ENCODE assay signal across 10 mouse cellular contexts in the genomic region with DNA sequence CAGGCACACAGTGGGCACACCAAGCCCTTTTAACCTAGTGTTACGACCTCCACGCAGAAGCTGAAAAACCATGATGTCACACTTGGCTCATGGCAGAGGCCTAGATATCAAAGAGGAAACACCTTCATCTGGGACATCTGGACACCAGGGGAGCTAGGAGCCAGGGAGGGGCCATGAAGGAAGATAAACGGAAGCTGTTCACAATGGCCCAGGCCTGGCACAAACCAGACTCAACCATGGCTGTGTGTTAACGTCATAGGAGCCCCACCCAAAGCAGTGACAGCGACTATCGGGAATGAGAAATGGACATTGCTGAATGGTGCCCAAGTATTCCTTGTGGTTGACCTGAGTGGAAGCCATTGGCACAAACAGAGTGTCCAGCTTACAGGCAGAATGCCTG. TPM values are rescaled to one million over a fixed set of nuclear protein-coding genes. Genes with fewer than 3 reads are reported as not detected.
A peak's percentile ranks its signal among the peaks of the same experiment; 100 is the strongest.
DNase-seq lines count a peak whose midpoint lies in the region; ATAC-seq and TF ChIP-seq lines count a peak whose summit lies in the region.
"Had no signal": no experiment of that assay in that cellular context is flagged by ENCODE, and none has a peak within 500 bp of the region (broad histone marks: within the 10 kb centered on the region; RNA-seq: fewer than 3 reads in every experiment).

No protein-coding gene starts in this region.

- no peak overlapping the region for H3K4me3 ChIP-seq in kidney, embryonic 14.5 days (ENCODE audit: low read length)
- no peak overlapping the region for H3K4me3 ChIP-seq in heart, embryonic 15.5 days
- no peak overlapping the region for H3K4me3 ChIP-seq in lung, adult 2 months (replicated peaks; ENCODE audit: extremely low read depth, low read depth, low read length)
- H3K4me3 ChIP-seq in hindbrain, embryonic 11.5 days (ENCODE audit: low read depth, low read length), result no peak overlapping the region
- H3K4me3 ChIP-seq in forebrain, embryonic 12.5 days (replicated peaks), result no peak overlapping the region
- H3K4me3 ChIP-seq: megakaryocyte, embryonic 14.5 days had no signal

- DNase-seq in kidney, adult 18-20 months, result peak; percentile 19
- DNase-seq in lung, adult 2 months, result peak; percentile 33
- no peak for DNase-seq in hindbrain, embryonic 11.5 days (ENCODE audit: low spot score)
- DNase-seq in thymus, postnatal 25 days, result no peak
- DNase-seq: cerebellum, adult 9-10 months had no signal

- H3K9me3 ChIP-seq in kidney, embryonic 14.5 days (ENCODE audit: control insufficient read depth, low read length), result no peaks in the 10 kb centered on the region
- H3K9me3 ChIP-seq in heart, embryonic 15.5 days (replicated peaks), result no peaks in the 10 kb centered on the region
- no peaks in the 10 kb centered on the region for H3K9me3 ChIP-seq in hindbrain, embryonic 11.5 days (ENCODE audit: control insufficient read depth, low read length)
- no peaks in the 10 kb centered on the region; the same call in 1 of the 2 replicates for H3K9me3 ChIP-seq in forebrain, embryonic 12.5 days

- no peaks in the 10 kb centered on the region for H3K27me3 ChIP-seq in kidney, embryonic 14.5 days (ENCODE audit: control insufficient read depth, insufficient read depth, low read length)
- H3K27me3 ChIP-seq in heart, embryonic 15.5 days, result no peaks in the 10 kb centered on the region
- H3K27me3 ChIP-seq in hindbrain, embryonic 11.5 days (ENCODE audit: control insufficient read depth, insufficient read depth, low read length), result no peaks in the 10 kb centered on the region
- no peaks in the 10 kb centered on the region for H3K27me3 ChIP-seq in forebrain, embryonic 12.5 days

- WGBS in kidney, embryonic 14.5 days, result 87% methylated on average over 6 of the region's 6 CpGs
- WGBS in heart, embryonic 15.5 days, result 76% methylated on average over 6 of the region's 6 CpGs
- WGBS in lung, adult 2 months, result 52% methylated on average over 6 of the region's 6 CpGs
- 95% methylated on average over 6 of the region's 6 CpGs for WGBS in hindbrain, embryonic 11.5 days
- WGBS in forebrain, embryonic 12.5 days, result 93% methylated on average over 6 of the region's 6 CpGs

- no peak for ATAC-seq in kidney, embryonic 14.5 days (ENCODE audit: low FRiP score, low TSS enrichment)
- peak; percentile 18; the same call in 1 of the 2 replicates for ATAC-seq in heart, embryonic 15.5 days (replicated peaks; ENCODE audit: insufficient number of reproducible peaks, insufficient read depth, low FRiP score, low read depth)
- no peak for ATAC-seq in hindbrain, embryonic 11.5 days (ENCODE audit: low FRiP score)
- no peak for ATAC-seq in forebrain, embryonic 12.5 days (ENCODE audit: low FRiP score)
- ATAC-seq: hindbrain, embryonic 16.5 days had no signal

- peaks cover 40% of the 10 kb centered on the region for H3K36me3 ChIP-seq in kidney, embryonic 14.5 days (ENCODE audit: control insufficient read depth, insufficient read depth, low read length)
- H3K36me3 ChIP-seq in heart, embryonic 15.5 days, result no peaks in the 10 kb centered on the region
- H3K36me3 ChIP-seq in hindbrain, embryonic 11.5 days (ENCODE audit: control insufficient read depth, insufficient read depth, low read length), result peaks cover 14% of the 10 kb centered on the region; the same call in 1 of the 2 replicates
- H3K36me3 ChIP-seq in forebrain, embryonic 12.5 days (replicated peaks), result peaks cover 96% of the 10 kb centered on the region

- no peak for TF ChIP-seq CTCF in lung, adult 2 months (IDR thresholded peaks at IDR 0.05; ENCODE audit: insufficient read depth, low read length)

- no peak overlapping the region for H3K4me2 ChIP-seq in kidney, embryonic 14.5 days (replicated peaks; ENCODE audit: low read depth, low read length)
- no peak overlapping the region for H3K4me2 ChIP-seq in heart, embryonic 15.5 days
- no peak overlapping the region for H3K4me2 ChIP-seq in hindbrain, embryonic 11.5 days (replicated peaks; ENCODE audit: low read depth, low read length)
- no peak overlapping the region for H3K4me2 ChIP-seq in forebrain, embryonic 12.5 days

- no peaks in the 10 kb centered on the region for H3K4me1 ChIP-seq in kidney, embryonic 14.5 days (ENCODE audit: control insufficient read depth, insufficient read depth, low read length)
- no peaks in the 10 kb centered on the region for H3K4me1 ChIP-seq in heart, embryonic 15.5 days (replicated peaks)
- 0 out of 2 replicates have a peak, but pooled peaks cover 4% of the 10 kb centered on the region for H3K4me1 ChIP-seq in lung, adult 2 months (ENCODE audit: control insufficient read depth, insufficient read depth, low read length)
- no peaks in the 10 kb centered on the region for H3K4me1 ChIP-seq in hindbrain, embryonic 11.5 days (replicated peaks; ENCODE audit: control insufficient read depth, insufficient read depth, low read length)
- peaks cover 10% of the 10 kb centered on the region for H3K4me1 ChIP-seq in forebrain, embryonic 12.5 days

- no peak overlapping the region for H3K9ac ChIP-seq in kidney, embryonic 14.5 days (ENCODE audit: low read depth, low read length)
- no peak overlapping the region for H3K9ac ChIP-seq in heart, embryonic 15.5 days
- H3K9ac ChIP-seq in hindbrain, embryonic 11.5 days (ENCODE audit: low read depth, low read length), result no peak overlapping the region
- H3K9ac ChIP-seq in forebrain, embryonic 12.5 days, result no peak overlapping the region

- no peak for TF ChIP-seq POLR2A in lung, adult 2 months (IDR thresholded peaks at IDR 0.05; ENCODE audit: borderline replicate concordance, extremely low read depth, low read depth, low read length)

- no peak overlapping the region for H3K27ac ChIP-seq in kidney, embryonic 14.5 days (ENCODE audit: low read depth, low read length)
- H3K27ac ChIP-seq in heart, embryonic 15.5 days, result no peak overlapping the region
- no peak overlapping the region for H3K27ac ChIP-seq in hindbrain, embryonic 11.5 days (ENCODE audit: low read depth, low read length)
- H3K27ac ChIP-seq in forebrain, embryonic 12.5 days, result no peak overlapping the region

RNA-seq across cellular contexts. Expression of a gene that starts 13.2 kb away (rescaled TPM):
- 22.3 and 38.0 TPM in 2 replicates for polyA plus RNA-seq in kidney, embryonic 14.5 days (2014; fragmentation: Nextera tagmentation; extraction: Ambion mirVana)
- 15.3 and 25.7 TPM in 2 replicates for polyA plus RNA-seq in heart, embryonic 15.5 days (2015; fragmentation: Nextera tagmentation; extraction: Ambion mirVana)
- 63.9 and 77.3 TPM in 2 replicates for polyA plus RNA-seq in lung, adult 2 months (2012; rRNA removed)
- polyA plus RNA-seq in hindbrain, embryonic 11.5 days (2014; fragmentation: Nextera tagmentation; extraction: Ambion mirVana), result 88.7 and 109 TPM in 2 replicates
- polyA plus RNA-seq in forebrain, embryonic 12.5 days (2016; fragmentation: Nextera tagmentation; extraction: Ambion mirVana), result 376 and 398 TPM in 2 replicates

Comparison
In these comparisons a context has a peak if more than half of its experiments do, and no peak if none do; other contexts are left out.
1. DNase-seq: peak in kidney, adult 18-20 months (single experiment) and lung, adult 2 months (single experiment); none in hindbrain, embryonic 11.5 days (single experiment) and thymus, postnatal 25 days (single experiment).